Mouse (Mus musculus) adrenal gland, adult 8-10 months (tissue): ENCODE measurements around the gene Rpl35a. TPM values are rescaled to one million over a fixed set of nuclear protein-coding genes. Genes with fewer than 3 reads are reported as not detected.
"Not testable (repeated sequence)": the region's sequence is repeated elsewhere in the genome, so short reads cannot be mapped to it uniquely, and the experiment has no call there.

Experiments
- DNase-seq: peaks from one replicate; pipeline ENCODE4 v3.0.0; 2022
- total RNA-seq, 4 experiments: library from RNA; stranded (reverse); gene quantifications; 2 replicates each; pipeline ENCODE4 v1.2.4; 2022

Gene Rpl35a
- 100 to 1,000 TPM; 636 to 871 (median 712) TPM for total RNA-seq

DNA sequence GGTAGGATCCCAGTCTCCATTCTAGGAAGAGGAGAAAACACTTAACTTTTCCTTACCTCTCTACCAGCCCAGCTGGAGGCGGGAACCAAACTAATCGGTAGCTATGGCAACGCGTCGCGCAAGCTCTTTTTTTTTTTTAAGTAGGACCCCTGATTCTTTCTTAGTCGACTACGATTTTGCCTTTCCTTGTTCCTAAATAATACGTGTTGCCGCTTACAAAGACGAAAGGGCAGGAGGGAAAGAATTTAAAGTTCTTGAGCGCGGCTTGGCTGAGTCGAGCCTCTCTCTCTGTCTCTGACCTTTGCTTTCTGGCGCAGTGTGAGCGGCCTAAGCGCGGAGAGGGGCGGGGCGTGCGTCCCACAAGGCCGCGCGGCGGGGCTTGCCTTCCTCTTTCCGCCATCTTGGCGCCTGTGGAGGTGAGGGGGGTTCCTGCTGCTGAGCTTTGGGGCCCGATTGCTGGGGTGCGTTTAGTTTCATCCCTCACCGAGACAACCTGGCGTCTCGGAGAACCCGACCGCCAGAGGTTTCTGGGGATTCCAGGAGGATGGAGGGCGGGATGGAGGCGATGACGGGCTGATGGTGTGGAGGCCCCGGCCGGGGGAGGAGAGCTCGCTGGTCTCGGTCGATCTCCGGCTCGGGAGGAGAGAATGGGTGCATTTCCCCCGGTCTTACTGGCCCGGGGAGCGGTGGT, at the start of gene Rpl35a, which contains the start of gene Iqcg:
Rpl35a (plus strand) TSS at position 359 of the 691 bp plus-strand sequence.
Iqcg (minus strand) TSS at position 124 of the 691 bp plus-strand sequence.
- DNase-seq, result peak; percentile 81

DNA sequence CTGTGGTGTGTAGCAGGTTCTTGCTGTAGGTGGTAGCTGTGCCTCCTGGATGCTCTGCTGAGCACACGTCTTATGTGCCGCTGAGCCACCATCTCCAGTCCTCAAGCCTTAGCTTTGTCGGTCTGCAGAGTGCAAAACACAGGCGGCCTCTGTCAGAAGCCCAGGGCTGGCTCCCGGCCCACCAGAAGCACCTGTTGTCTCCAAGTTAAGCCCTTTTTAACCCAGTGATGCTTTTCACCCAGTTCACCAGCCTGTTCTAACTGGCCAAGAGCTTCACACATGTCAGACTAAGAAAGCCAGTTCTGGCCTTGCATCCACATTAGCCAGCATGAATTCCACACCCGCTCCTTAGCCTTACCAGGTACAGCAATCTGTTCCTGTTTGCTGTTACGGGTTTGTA, 49.4 kb upstream of the Rpl35a start:
- DNase-seq, result no peak

DNA sequence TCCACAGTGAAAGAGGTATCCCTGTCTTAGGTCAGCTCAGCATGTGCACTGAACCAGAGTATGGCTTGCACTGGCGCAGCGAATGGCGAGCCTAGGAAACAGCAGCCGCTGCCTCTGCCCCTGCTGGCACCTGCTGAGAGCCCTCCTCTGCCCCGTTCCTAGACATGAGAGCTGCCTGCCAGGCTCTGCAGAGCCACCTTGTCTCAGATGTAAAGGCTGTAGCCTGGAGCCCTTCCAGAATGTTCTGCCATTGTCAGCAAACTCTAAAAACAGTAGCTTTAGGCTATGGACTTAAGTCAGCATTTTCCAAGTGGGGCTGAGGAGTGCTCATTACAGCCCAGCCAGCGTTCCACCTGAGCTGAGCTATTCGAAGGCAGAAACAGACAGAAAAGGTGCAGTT, 48.8 kb upstream of the Rpl35a start:
- no peak for DNase-seq

DNA sequence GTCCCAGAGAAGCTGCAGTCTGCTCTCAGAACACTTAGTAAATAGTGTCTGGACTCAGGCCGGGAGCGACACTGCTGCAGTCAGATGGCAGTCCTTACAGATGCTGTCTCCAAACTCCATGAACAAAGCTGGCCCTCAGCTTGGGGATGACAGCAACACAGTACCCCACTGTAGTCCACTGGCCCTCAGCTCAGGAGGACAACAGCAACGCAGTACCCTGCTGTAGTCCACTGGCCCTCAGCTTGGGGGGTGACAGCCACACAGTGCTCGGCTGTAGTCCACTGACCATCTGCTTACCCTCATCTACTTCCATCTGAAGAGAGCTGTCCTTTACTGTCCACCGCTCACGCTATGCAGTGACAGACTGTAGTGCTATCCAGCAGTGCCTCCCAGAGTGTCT, 46.1 kb upstream of the Rpl35a start:
- no peak for DNase-seq

DNA sequence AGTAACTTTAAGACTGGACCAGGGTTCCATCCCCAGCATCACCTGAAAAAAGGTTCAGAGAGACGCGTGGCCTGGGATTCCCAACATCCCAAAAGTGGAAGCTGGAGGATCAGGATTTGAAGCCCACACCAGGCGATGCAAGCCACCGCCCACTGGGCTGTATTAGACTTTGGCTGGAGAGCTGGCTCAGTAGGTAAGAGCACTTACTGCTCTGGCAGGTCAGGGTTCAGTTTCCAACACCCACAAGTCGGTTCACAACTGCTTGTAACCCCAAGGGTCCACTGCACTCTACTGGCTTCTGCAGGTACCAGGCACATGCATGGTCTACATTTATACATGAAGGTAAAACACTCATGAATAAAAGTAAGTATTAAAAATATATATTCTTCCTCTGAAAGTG, 42.5 kb upstream of the Rpl35a start:
- DNase-seq, result no peak

DNA sequence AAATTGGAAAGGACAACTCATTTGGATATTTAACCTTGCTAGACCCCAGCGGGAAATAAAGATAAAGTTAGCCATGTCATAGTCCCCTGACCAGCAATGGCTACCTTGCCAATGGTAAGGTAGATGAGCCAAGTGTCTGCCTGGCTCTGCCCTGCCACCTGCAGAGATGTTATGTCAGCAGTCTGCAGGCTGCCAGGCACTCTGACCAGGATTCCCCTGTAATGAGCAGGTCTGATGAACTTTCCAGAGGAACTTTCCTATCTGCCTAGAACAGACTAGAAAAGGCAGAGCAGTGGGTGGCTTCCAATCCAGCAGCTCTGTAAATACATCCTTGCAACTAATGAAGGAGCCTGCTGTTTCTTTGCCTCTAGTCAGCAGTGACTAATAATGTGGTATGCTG, 41.3 kb upstream of the Rpl35a start:
- no peak for DNase-seq

DNA sequence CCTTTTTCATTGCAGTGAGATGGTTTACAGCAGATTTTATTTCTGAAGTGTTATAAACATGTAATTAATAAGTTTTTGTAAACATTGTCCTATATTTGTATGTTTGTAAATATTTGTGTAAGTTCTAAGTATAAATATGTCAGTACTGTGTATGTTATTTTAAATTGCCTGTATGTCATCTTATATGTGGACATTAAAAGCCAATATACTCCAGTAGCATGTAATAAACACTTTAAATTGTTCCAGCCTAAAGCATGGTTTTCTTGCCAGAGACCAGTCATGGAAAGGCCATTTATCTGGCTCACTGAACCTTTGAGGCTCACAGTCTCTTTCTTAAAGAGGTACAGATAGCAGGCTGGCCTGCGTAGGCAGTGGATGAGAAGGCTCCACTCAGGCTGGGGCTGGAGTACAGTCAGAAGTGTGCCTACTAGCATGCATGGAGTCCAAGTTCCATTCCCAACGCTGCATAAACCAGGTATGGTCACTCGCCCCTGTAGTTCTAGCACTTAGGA, 40.8 kb upstream of the Rpl35a start:
- DNase-seq, result no peak

DNA sequence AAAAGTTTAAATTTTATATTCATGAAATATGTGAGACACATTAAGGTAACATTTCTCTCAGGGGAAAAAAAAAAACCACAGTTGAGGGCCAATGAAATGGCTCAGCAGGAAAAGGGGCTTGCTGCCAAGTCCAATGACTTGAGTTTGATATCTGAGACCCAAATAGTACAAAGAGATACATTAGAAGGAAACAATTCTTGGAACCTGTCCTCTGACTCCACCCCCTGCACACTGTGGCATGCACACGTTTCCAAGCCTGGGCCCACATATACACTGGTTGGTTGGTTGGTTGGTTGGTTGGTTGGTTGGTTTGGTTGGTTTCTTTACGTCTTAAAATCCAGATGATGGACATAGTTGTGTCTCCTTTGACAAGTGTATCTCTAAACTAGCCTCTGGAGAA, 40.3 kb upstream of the Rpl35a start:
- no peak for DNase-seq

DNA sequence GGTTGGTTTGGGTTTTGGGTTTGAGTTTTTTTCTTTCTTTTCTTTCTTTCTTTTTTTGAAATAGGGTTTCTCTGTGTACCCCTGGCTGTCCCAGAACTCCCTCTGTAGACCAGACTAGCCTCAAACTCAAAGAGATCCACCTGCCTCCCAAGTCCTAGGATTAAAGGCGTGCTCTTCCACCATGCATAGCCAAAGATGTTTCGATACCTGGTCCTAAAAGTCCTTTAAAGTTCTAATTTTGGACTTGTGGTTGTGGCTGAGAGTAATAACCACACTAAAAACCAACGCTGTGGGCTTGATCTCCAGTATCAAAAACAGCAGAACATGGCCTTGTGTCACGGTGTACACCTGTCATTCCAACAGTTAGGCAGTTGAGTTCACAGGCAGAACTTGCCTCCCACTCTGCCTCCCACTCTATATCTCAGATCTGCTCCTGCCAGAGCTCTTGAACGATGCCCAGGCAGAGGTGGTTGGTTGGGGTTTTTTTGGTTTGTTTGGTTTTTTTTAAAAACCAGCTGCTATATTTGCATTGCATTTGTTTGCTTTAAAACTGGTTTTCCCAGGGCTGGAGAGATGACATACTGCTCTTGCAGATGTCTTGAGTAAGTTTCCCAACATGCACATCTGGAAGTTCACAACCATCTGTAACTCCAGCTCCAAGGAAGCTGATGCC, 38.4 kb upstream of the Rpl35a start:
- DNase-seq, result no peak

DNA sequence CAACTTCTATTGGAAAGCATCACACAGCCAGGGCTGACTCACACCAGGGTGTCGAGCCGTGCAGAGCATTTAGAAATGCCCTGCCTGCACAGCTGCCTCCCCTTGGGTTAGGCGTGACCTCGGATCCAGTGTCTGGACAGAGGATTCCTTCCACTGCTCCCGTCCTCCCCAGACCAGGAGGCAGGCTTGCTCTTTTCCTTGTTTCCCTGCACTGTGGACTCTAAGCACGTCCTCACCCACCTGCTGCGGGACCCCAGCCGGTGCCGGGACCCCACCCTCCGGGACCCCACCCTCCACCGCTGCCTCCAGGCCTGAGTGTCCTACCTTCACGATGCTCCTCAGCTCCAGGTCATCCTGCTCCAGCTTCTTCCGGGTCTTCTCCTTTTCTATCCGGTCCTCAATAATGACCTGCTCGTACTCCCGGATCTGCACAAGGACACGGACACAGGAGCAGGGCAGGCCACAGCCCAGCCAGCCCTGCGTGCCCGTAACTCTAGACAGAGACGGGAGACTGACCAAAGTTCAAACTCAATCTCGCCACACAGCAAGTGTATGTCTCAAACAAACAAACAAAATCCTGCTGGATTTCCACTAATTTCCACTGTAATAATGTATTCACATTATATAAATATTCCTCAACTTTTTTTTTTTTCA, 37.0 kb upstream of the Rpl35a start:
- DNase-seq, result peak; percentile 30

DNA sequence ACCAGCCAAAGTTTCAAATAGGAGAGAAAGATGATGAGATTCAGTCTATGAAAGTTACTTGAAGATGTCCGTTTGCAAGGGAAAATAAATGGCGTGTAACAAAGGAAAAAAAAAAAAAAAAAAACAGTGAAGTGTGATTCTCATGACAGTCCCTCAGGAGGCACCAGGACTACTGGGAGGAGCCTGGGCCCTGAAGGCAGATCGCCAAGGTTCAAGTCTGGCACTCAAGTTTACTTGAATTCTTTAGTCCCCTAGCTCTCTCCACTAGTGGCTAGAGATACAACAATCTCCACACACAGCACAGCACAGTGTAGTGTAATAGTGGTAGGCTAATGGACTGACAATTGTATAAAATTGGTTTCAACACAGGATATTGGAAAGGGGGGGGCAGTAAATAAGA, 34.9 kb upstream of the Rpl35a start:
- DNase-seq, result no peak

DNA sequence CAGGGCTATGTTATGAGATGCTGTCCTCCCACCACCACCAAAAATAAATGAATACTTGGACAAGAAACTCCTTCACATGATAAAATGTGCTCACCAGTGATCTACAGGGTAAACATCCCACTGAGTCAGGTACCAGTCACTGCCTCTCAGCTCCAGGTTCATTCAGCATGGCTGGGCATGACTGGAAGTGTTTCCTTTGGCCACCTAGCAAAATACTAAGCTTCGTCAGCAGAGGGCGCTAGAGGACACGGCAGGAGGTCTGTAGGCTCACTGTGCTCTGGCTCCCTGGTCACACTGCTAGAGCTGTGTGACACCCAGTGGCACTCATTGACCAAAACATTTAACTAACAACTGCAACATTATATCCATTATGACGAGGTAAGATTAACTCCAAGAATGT, 32.5 kb upstream of the Rpl35a start:
- DNase-seq, result peak; percentile 71

DNA sequence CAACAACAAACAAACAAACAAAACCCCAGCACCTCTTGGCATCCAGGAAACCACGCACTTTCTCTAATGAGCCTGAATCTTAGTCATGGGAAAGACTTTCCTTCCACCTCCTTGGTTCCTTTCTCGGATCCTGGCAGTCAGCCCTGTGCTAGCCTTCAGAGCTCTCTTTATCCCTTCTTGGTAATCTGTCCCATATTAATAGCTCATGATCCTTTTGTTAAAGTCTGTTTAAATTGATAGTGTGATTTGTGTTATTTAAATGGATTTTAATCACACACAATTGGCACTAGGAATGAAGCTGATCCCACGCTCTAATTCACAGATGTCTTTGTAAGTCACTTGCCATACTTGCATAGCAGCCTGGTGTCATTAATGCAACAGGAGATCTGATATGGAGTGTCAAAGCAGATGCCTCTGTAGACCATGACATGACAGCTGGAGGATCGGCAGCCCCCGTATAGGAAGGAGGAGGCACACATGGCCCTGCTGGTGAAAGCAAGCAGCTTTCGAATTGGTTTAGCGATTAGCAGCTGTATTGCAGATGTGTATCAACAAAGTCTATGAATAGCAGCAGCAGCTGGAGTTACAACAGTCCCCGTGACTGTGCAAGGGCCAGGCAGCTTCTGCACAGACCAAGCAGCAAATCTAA, 31.7 kb upstream of the Rpl35a start:
- no peak for DNase-seq

DNA sequence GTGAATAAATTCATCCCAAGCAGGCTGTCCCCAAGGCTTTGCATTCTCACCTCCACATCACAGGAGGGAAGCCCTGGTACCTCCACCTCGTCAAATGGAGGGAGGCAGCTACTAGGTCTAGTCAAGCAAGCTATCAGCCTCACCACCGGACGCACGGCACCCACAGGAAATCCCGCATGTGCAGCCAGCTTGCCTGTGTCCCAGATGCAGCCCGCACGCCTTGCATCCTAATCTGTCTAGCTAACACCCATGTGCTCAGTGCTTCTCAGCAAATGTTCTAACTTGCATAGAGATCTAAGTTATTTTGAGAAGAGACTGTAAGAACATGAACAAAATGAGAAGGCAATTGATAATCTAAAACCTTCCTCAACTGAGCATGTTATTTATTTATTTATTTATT, 29.9 kb upstream of the Rpl35a start:
- no peak for DNase-seq

DNA sequence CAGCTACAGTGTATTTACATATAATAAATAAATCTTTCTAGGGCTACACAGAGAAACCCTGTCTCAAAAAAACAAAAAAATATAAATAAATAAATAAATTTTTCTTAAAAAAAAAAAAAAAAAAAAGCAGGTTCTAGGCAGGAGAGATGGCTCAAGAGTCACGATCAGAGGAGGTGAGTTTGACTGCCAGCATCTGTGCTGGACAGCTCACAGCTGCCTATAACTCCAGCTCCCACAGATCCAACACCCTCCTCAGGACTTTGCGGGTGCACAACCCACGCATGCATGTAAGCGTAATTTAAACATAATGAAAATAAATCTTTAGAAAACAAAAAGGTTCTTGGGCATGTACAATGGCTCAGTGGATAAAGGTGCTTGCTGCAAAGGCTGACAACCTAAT, 20.2 kb upstream of the Rpl35a start:
- DNase-seq, result no peak

DNA sequence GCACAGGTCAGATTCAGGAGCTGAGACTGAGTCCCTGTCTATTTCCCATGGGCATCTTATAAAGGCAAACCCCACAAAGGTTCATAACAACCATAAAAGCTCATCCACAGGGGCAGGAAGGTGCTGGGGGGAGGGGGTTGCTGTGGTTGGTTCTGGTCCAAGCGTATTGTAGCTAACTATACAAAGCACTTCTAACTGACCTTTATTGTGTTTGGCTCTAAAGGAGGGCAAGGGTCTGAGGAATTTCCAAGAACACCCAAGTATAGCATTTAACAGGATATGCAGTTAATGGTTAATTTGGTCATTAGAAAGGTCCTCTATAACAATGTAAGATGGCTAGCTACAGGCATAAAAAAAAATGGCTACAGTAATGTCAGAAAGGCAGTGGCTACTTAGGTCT, 13.6 kb upstream of the Rpl35a start:
- no peak for DNase-seq

DNA sequence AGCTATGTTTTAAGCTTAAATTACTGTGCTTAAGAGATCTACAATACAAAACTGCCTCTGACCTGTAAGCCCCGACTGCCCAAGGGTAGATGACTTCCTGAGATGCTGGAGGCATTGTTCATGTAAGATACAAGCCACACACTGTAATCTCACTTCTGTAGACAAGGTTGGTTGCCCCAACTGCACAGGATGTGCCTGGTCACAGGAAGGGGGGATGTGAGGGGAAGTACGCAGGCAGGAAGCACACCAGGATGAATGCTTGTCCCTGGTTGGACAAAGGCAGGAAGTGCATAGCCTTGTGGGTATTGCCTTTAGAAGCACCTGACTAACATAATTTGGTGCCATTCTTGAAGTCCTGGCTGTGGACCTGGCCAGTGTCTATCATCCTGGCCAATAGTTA, 13.0 kb upstream of the Rpl35a start:
- DNase-seq, result no peak

DNA sequence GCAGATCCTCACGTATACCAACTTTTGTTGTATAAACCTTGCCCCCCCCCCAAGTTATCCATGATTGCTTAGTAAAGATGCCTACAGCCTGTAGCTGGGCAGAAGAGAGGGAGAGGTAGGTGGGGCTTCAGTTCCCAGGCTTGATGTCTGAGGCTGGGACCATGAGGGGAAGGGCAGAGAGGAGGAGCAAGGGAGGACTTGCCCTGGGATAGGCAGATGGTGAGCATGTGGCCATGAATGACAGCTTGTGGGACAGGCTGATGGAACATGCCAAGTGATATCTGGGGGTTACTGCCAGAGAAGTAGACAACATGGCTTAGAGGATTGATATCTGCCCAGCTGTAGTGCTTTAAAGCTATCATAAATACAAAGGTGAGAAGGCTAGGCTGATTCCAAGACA, 8.2 kb upstream of the Rpl35a start:
- DNase-seq, result no peak

DNA sequence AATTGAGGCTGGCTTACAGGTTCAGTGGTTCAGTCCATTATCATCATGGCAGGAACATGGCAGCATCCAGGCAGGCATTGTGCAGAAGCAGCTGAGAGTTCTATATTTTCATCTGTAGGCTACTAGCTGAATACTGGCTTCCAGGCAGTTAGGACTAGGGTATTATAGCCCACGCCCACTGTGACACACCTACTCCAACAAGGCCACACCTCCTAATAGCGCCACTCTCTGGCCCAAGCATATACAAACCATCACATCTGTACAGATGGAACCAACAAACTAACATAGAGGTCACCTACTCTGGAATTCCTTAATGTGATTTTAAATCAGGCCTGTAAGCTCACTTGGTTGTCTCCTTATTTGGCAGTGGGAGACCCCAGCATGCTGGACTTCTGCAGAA, 7.6 kb upstream of the Rpl35a start:
- no peak for DNase-seq

DNA sequence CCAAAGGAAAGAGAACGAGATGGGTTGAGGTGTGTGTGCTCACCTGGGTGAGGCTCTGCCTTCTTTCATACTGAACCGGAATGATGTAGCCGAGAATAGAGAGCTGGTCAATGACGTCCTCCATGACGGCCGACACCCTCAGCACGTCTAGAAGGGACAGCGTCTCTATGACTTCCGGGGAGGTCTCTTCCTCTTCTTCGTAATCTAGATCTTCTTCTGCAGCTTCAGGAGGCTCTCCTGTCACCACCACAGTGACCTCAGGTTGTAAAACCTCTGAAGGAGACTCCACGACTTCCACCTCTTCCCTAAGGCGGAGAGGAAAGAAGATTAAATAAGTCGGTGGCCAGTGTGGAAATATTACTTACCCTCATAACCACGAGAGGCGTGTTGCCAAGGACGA, 6.4 kb upstream of the Rpl35a start:
- DNase-seq, result no peak

DNA sequence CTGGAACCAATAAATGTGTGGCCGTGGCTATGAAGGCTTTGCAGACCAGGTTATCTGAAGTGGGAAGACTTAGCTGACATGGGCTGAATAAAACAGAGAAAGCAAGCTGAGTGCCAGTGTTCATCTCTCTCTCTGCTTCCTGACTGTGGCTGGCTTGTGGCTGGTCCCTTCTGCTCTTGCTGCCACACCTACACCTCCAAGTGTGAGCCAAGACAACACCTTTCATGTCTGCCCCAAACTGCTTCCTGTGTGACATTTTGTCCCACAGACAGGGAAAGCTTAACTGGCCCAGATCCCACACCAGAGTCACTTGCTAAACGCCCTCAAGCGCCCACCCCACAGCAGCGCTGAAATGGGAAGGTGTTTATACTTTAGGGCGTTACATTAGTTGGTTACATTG, 3.1 kb upstream of the Rpl35a start:
- DNase-seq, result no peak

DNA sequence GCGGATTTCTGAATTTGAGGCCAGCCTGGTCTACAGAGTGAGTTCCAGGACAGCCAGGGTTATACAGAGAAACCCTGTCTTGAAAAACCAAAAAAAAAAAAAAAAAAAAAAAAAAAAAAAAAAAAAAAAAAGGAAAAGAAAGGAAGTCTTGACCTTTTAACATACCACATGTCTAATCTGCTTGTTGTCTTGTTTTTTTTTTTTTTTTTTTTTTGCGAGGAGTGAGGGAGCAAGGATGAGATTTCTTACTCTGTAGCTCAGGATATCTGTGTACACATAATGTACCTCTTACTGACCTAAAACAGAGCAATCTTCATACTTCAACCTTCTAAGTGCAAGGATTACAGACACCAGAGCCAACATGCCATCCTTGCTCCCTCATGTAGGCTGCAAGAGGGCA, 1.3 kb upstream of the Rpl35a start:
- not testable (repeated sequence) for DNase-seq

DNA sequence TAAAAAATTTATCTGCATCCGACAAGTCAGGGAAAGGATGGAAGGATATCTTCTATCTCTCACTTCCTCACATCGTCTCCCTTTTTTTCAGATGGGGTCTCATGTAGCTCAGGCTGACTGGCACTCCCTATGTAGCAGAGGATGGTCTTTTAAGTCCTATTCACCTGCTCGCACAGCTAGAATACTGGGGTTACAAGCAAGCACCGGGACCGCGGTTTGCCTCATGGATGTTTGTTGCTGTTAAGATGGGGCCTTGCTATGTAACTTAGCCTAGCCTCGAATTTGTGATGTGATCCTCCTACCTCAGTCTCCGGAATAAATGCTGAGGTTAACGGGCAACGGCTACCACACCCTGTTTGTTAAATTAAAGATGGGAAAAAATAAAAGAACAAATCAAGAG, 598 bp upstream of the Rpl35a start:
- no peak for DNase-seq
